Mouse (Mus musculus): ENCODE data around the gene Nipsnap1. TPM values are rescaled to one million over a fixed set of nuclear protein-coding genes. Genes with fewer than 3 reads are reported as not detected.

The Nipsnap1 gene
- polyA plus RNA-seq, 1 experiment from 2014 or later = 65.8 TPM

DNA sequence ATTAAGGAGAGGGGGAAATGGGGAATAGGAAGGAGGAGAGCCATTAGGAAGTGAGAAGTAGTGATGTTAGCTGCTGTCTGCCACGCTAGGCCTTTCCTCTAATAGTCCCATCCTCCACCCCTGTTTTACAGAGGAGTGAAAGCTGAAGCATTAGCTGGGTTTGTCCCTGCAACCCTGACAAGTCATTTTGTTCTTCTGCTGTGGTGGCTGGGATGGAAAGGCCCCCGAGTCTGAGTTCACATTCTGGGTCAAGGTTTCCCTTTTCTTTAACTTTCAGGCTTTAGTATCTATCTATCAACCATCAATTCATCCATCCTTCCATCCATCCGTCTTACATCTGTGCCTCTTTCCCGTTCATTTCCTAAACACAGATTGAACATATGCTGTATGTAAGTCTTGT lies 7.3 kb downstream of the Nipsnap1 start:
- Histone ChIP-seq H3K9me3 (no peaks in the 10 kb centered on the region), H3K9ac (no peak overlapping the region), H3K36me3 (peaks cover 28% of the 10 kb centered on the region), H3K27me3 (no peaks in the 10 kb centered on the region), H3K4me1 (0 out of 2 replicates have a peak, but pooled peaks cover 4% of the 10 kb centered on the region), H3K4me3 (no peak overlapping the region), H3K27ac (no peak overlapping the region), H3K4me2 (no peak overlapping the region)
- ATAC-seq (ENCODE audit: insufficient number of reproducible peaks, insufficient read depth, low FRiP score, low TSS enrichment, low read depth) = no peak
- 86% methylated on average over 4 of the region's 4 CpGs for WGBS

DNA sequence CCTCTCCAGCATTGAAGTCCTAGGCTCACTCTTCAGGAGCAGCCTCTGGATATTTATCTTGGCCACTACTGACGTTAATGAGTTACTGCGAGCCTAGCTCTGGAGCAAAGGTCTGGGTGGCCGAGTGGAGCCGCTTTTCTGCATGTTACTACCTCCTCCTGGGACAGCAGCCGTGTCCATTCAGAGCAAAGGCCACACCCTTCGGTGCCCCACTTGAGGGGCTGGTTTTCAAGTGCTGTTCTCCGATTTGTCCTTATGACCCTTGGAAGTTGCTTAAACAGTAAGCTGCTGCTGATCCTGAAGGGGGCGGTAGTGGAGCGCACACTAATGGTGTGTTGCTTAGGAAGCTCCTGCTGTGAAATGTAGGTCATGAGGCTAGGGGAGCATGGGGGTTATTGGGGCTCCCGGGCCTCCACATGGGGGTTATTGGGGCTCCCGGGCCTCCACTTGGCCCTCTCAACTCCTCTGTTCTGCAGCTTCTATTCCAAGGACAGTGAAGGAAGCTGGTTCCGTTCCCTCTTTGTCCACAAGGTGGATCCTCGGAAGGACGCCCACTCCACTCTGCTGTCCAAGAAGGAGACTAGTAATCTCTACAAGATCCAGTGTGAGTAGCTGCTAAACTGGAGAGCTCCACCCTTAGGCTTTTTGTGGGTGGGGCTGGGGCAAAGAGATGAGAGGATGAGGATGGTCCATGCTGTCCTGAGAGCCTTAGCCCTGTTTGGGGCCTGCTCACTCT lies 9.3 kb downstream of the Nipsnap1 start:
- Histone ChIP-seq H3K9me3 (no peaks in the 10 kb centered on the region), H3K27me3 (no peaks in the 10 kb centered on the region), H3K27ac (no peak overlapping the region), H3K9ac (no peak overlapping the region), H3K36me3 (peaks cover 33% of the 10 kb centered on the region), H3K4me1 (0 out of 2 replicates have a peak, but pooled peaks cover 4% of the 10 kb centered on the region), H3K4me3 (no peak overlapping the region), H3K4me2 (no peak overlapping the region)
- ATAC-seq (ENCODE audit: insufficient number of reproducible peaks, insufficient read depth, low FRiP score, low TSS enrichment, low read depth) = 0 out of 2 replicates have a peak, but pooled peaks have one; percentile 20
- WGBS = 55% methylated on average over 14 of the region's 14 CpGs

GRCm38 (mm10) chr11:4885385-4885903 lies 11.7 kb downstream of the Nipsnap1 start:
- ATAC-seq (ENCODE audit: insufficient number of reproducible peaks, insufficient read depth, low FRiP score, low TSS enrichment, low read depth) = no peak
- Histone ChIP-seq H3K27me3 (no peaks in the 10 kb centered on the region), H3K27ac (no peak overlapping the region), H3K4me1 (0 out of 2 replicates have a peak, but pooled peaks cover 4% of the 10 kb centered on the region), H3K9me3 (no peaks in the 10 kb centered on the region), H3K4me2 (no peak overlapping the region), H3K4me3 (no peak overlapping the region), H3K36me3 (peaks cover 56% of the 10 kb centered on the region), H3K9ac (no peak overlapping the region)
- 68% methylated on average over 2 of the region's 2 CpGs for WGBS

- Histone ChIP-seq H3K4me2 (no peak overlapping the region), H3K9me3 (no peaks in the 10 kb centered on the region), H3K27ac (no peak overlapping the region), H3K9ac (no peak overlapping the region), H3K4me3 (no peak overlapping the region), H3K27me3 (no peaks in the 10 kb centered on the region), H3K4me1 (0 out of 2 replicates have a peak, but pooled peaks cover 4% of the 10 kb centered on the region), H3K36me3 (peaks cover 68% of the 10 kb centered on the region)
- no peak for ATAC-seq (ENCODE audit: insufficient number of reproducible peaks, insufficient read depth, low FRiP score, low TSS enrichment, low read depth)
- WGBS = 97% methylated on average over 3 of the region's 3 CpGs
These were observed 13.2 kb downstream of the Nipsnap1 start for GRCm38 (mm10) chr11:4886987-4887386.

DNA sequence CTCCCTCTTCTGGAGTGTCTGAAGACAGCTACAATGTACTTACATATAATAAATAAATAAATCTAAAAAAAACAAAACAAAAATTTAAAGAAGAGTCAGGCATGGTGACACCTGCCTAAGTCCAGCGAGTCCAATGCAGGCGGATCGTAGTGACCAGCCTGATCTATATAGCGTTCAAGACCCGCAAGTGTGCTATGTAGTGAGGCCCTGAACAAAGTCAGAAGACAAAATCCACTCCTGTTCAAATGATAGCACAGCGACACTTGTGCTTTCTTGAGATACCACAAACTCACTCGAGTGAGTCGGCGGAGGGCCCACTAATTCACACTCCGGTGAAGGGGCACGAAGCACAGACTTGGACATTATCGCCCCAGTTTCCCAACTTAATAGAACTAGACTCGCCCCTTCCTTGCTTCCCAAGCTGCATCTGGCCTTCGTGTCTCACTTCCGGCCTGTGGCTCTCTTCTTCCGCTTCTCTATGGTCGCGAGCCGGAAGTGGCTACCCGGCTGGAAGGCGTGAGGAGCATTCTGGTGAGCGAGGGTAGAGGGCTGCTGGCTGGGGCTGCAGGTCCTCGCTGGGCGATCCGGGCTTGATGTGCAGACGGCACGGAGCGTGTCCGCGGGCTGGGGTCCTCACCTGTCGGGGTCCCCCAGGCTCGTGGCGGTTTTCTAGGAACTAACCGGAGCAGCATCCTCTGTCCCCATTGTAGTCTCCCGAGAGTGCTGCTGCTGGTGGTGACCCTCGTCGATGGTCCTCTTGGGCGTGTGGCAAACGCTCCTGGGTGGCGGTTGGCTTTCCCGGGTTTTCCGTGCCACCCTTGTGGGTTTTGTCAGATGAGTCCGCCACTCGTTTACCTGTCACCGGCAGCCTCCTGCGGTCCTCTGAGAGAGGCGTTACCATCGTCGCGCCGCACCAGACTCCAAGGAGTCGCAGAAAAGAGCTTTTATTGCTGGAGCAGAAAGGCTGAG lies 21.4 kb downstream of the Nipsnap1 start, which contains the start of gene Thoc5:
Gene Thoc5 (plus strand): TSS at position 473 of the 969 bp plus-strand sequence.
- ATAC-seq (ENCODE audit: insufficient number of reproducible peaks, insufficient read depth, low FRiP score, low TSS enrichment, low read depth) = peak; percentile 74; the same call in 1 of the 2 replicates
- H3K4me1 ChIP-seq = peaks cover 5% of the 10 kb centered on the region
- H3K4me3 ChIP-seq = peak within 1 kb of the TSS; percentile 75
- H3K27ac ChIP-seq = peak within 1 kb of the TSS; percentile 71; the same call in 1 of the 2 replicates
- peaks cover 44% of the 10 kb centered on the region for H3K36me3 ChIP-seq
- 2% methylated on average over 52 of the region's 52 CpGs for WGBS
- no peaks in the 10 kb centered on the region for H3K27me3 ChIP-seq
- peak within 1 kb of the TSS; percentile 88 for H3K9ac ChIP-seq
- peak within 1 kb of the TSS; percentile 84 for H3K4me2 ChIP-seq
- H3K9me3 ChIP-seq = no peaks in the 10 kb centered on the region

GRCm38 (mm10) chr11:4900437-4900836 lies 26.7 kb downstream of the Nipsnap1 start:
- Histone ChIP-seq H3K4me1 (peaks cover 5% of the 10 kb centered on the region), H3K4me2 (no peak overlapping the region), H3K36me3 (peaks cover 57% of the 10 kb centered on the region), H3K9me3 (no peaks in the 10 kb centered on the region), H3K4me3 (no peak overlapping the region), H3K27ac (no peak overlapping the region), H3K27me3 (no peaks in the 10 kb centered on the region), H3K9ac (no peak overlapping the region)
- no peak for ATAC-seq (ENCODE audit: insufficient number of reproducible peaks, insufficient read depth, low FRiP score, low TSS enrichment, low read depth)
- WGBS = 69% methylated on average over 5 of the region's 5 CpGs

GRCm38 (mm10) chr11:4901956-4902355 lies 28.2 kb downstream of the Nipsnap1 start:
- H3K9me3 ChIP-seq = no peaks in the 10 kb centered on the region
- 86% methylated on average over 6 of the region's 6 CpGs for WGBS
- H3K9ac ChIP-seq = no peak overlapping the region
- no peaks in the 10 kb centered on the region for H3K27me3 ChIP-seq
- peaks cover 67% of the 10 kb centered on the region for H3K36me3 ChIP-seq
- no peak for ATAC-seq (ENCODE audit: insufficient number of reproducible peaks, insufficient read depth, low FRiP score, low TSS enrichment, low read depth)
- H3K4me3 ChIP-seq = no peak overlapping the region
- no peak overlapping the region for H3K4me2 ChIP-seq
- H3K27ac ChIP-seq = no peak overlapping the region
- H3K4me1 ChIP-seq = no peaks in the 10 kb centered on the region

DNA sequence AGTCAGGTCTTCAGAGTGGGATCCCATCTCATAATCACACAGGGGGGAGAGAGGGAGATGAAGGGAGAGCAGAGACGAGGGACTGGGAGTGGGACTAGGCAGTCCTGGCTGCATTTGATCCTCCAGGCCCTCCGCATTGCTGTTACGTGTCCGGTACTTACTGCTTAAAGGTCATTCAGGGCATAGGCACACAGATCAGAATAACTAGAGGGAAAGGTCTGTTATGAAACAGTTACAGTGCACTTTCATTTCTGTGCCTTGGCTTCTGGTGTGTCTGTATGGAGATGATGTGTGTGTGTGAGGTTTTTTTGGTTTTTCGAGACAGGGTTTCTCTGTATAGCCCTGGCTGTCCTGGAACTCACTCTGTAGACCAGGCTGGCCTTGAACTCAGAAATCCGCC lies 32.5 kb downstream of the Nipsnap1 start:
- H3K27me3 ChIP-seq = no peaks in the 10 kb centered on the region
- 86% methylated on average over 6 of the region's 6 CpGs for WGBS
- no peak overlapping the region for H3K4me3 ChIP-seq
- H3K9ac ChIP-seq = no peak overlapping the region
- H3K4me2 ChIP-seq = no peak overlapping the region
- H3K36me3 ChIP-seq = peaks cover 65% of the 10 kb centered on the region
- no peak for ATAC-seq (ENCODE audit: insufficient number of reproducible peaks, insufficient read depth, low FRiP score, low TSS enrichment, low read depth)
- H3K4me1 ChIP-seq = no peaks in the 10 kb centered on the region
- no peaks in the 10 kb centered on the region for H3K9me3 ChIP-seq
- no peak overlapping the region for H3K27ac ChIP-seq

GRCm38 (mm10) chr11:4916068-4916467 lies 42.3 kb downstream of the Nipsnap1 start:
- H3K4me2 ChIP-seq = no peak overlapping the region
- peaks cover 95% of the 10 kb centered on the region for H3K36me3 ChIP-seq
- WGBS = 55% methylated on average over 1 of the region's 1 CpGs
- ATAC-seq (ENCODE audit: insufficient number of reproducible peaks, insufficient read depth, low FRiP score, low TSS enrichment, low read depth) = no peak
- no peaks in the 10 kb centered on the region for H3K9me3 ChIP-seq
- H3K9ac ChIP-seq = no peak overlapping the region; the same call in 1 of the 2 replicates
- H3K27me3 ChIP-seq = no peaks in the 10 kb centered on the region
- H3K4me3 ChIP-seq = no peak overlapping the region
- H3K27ac ChIP-seq = no peak overlapping the region
- H3K4me1 ChIP-seq = no peaks in the 10 kb centered on the region

GRCm38 (mm10) chr11:4921281-4921680 lies 47.5 kb downstream of the Nipsnap1 start:
- no peak for ATAC-seq (ENCODE audit: insufficient number of reproducible peaks, insufficient read depth, low FRiP score, low TSS enrichment, low read depth)
- Histone ChIP-seq H3K4me2 (no peak overlapping the region), H3K9ac (no peak overlapping the region), H3K4me3 (no peak overlapping the region), H3K27me3 (no peaks in the 10 kb centered on the region), H3K4me1 (no peaks in the 10 kb centered on the region), H3K36me3 (peaks cover 97% of the 10 kb centered on the region), H3K9me3 (no peaks in the 10 kb centered on the region), H3K27ac (no peak overlapping the region)
- 73% methylated on average over 2 of the region's 2 CpGs for WGBS

- 92% methylated on average over 7 of the region's 7 CpGs for WGBS
- H3K4me2 ChIP-seq = no peak overlapping the region
These were observed 48.0 kb downstream of the Nipsnap1 start for GRCm38 (mm10) chr11:4921751-4922150.

More at GRCm38 (mm10) chr11:4921751-4922150, 48.0 kb downstream of the Nipsnap1 start:
- Histone ChIP-seq H3K9me3 (no peaks in the 10 kb centered on the region), H3K4me3 (no peak overlapping the region), H3K27ac (no peak overlapping the region), H3K4me1 (no peaks in the 10 kb centered on the region), H3K27me3 (no peaks in the 10 kb centered on the region), H3K36me3 (peaks cover 98% of the 10 kb centered on the region), H3K9ac (no peak overlapping the region)
- ATAC-seq (ENCODE audit: insufficient number of reproducible peaks, insufficient read depth, low FRiP score, low TSS enrichment, low read depth) = no peak

Data from embryonic facial prominence, embryonic 13.5 days (tissue).